Mouse (Mus musculus) lung, postnatal 0 days (tissue): ENCODE data around the gene Cog6. TPM values are rescaled to one million over a fixed set of nuclear protein-coding genes. Genes with fewer than 3 reads are reported as not detected.

Experiments
- ATAC-seq: fragments of 200-750 bp; cut with Nextera tagmentation; 2 replicates; pipeline ENCODE4 v1.8.0; 2017; ENCODE audit warnings: moderate library complexity
- DNase-seq: peaks from one replicate; pipeline ENCODE4 v3.0.0-alpha.2; 2016; ENCODE audit warnings: low spot score
- H3K27ac ChIP-seq: fragments of 300-500 bp; sonication (generic); 2 replicates; pipeline ENCODE4 v1.5.1; 2014; ENCODE audit warnings: antibody characterized with exemption, mild to moderate bottlenecking, low read length, mixed read lengths
- H3K27me3 ChIP-seq: fragments of 300-500 bp; sonication (generic); replicated peaks from 2 replicates; pipeline ENCODE4 v1.6.1; 2014; ENCODE audit warnings: low read length, mixed read lengths; ENCODE audit not compliant: insufficient read depth
- H3K36me3 ChIP-seq: fragments of 300-500 bp; sonication (generic); 2 replicates; pipeline ENCODE4 v1.6.1; 2014; ENCODE audit warnings: low read length, mixed read lengths; ENCODE audit not compliant: insufficient read depth
- H3K4me1 ChIP-seq: fragments of 300-500 bp; sonication (generic); 2 replicates; pipeline ENCODE4 v1.6.1; 2014; ENCODE audit warnings: antibody characterized with exemption, low read depth, low read length, mixed read lengths; ENCODE audit not compliant: insufficient read depth
- H3K4me2 ChIP-seq: fragments of 300-500 bp; sonication (generic); replicated peaks from 2 replicates; pipeline ENCODE4 v1.6.1; 2014; ENCODE audit warnings: low read depth, mild to moderate bottlenecking, low read length, moderate library complexity, mixed read lengths
- H3K4me3 ChIP-seq: fragments of 300-500 bp; sonication (generic); 2 replicates; pipeline ENCODE4 v1.5.1; 2014; ENCODE audit warnings: low read depth, low read length
- H3K9ac ChIP-seq: fragments of 300-500 bp; sonication (generic); replicated peaks from 2 replicates; pipeline ENCODE4 v1.6.1; 2014; ENCODE audit warnings: low read depth, mild to moderate bottlenecking
- H3K9me3 ChIP-seq: fragments of 300-500 bp; sonication (generic); 2 replicates; pipeline ENCODE4 v1.6.1; 2016; ENCODE audit warnings: low read length, mixed read lengths
- CTCF ChIP-seq: IDR thresholded peaks from 2 replicates; pipeline ENCODE4 v1.5.1; 2016; ENCODE audit warnings: antibody characterized with exemption, mild to moderate bottlenecking
- EP300 ChIP-seq: IDR thresholded peaks from 2 replicates; pipeline ENCODE4 v1.6.1; 2016; ENCODE audit warnings: antibody characterized with exemption, mild to moderate bottlenecking, control low read depth
- WGBS: fragments of 180-500 bp; shearing (Covaris S2); extraction: QIAGEN DNeasy Blood & Tissue Kit; methylation state at CpG from one replicate; pipeline ENCODE4 v1.1.7; 2014; 5-methylcytosine and 5-hydroxymethylcytosine counted together
- polyA plus RNA-seq: library from polyadenylated mRNA; unstranded; fragments of >200 nt; fragmentation: Nextera tagmentation; extraction: Ambion mirVana; gene quantifications from 2 replicates; pipeline ENCODE4 v1.2.1, GENCODE M21; 2015

Cog6 gene
- polyA plus RNA-seq, 1 experiment from 2014 or later = 33.2 TPM

- Histone ChIP-seq H3K4me1 (peaks cover 3% of the 10 kb centered on the region; the same call in 1 of the 2 replicates), H3K36me3 (no peaks in the 10 kb centered on the region), H3K9ac (no peak overlapping the region), H3K27ac (no peak overlapping the region), H3K4me3 (peak overlapping the region; percentile 73), H3K27me3 (no peaks in the 10 kb centered on the region), H3K4me2 (peak overlapping the region; percentile 83), H3K9me3 (no peaks in the 10 kb centered on the region)
- TF ChIP-seq CTCF (no peak), EP300 (no peak)
- 86% methylated on average over 13 of the region's 13 CpGs for WGBS
- ATAC-seq (no peak), DNase-seq (no peak)
These were observed 26.3 kb upstream of the Cog6 start for GRCm38 (mm10) chr3:53043206-53043780.

- TF ChIP-seq EP300 (no peak), CTCF (no peak)
These were observed 25.2 kb upstream of the Cog6 start for GRCm38 (mm10) chr3:53042240-53042567.

GRCm38 (mm10) chr3:53041411-53042239 lies 24.6 kb upstream of the Cog6 start, which contains the start of gene Lhfp:
Lhfp (plus strand) TSS chr3:53041528.
- TF ChIP-seq EP300 (no peak), CTCF (peak; percentile 51)
- H3K4me2 ChIP-seq = peak within 1 kb of the TSS; percentile 83
- H3K4me1 ChIP-seq = peaks cover 3% of the 10 kb centered on the region; the same call in 1 of the 2 replicates
- no peaks in the 10 kb centered on the region for H3K9me3 ChIP-seq
- 2% methylated on average over 46 of the region's 58 CpGs for WGBS
- H3K27me3 ChIP-seq = no peaks in the 10 kb centered on the region
- H3K4me3 ChIP-seq = peak within 1 kb of the TSS; percentile 73
- H3K9ac ChIP-seq = peak within 1 kb of the TSS; percentile 51
- ATAC-seq (peak; percentile 90), DNase-seq (peak; percentile 84)
- H3K36me3 ChIP-seq = no peaks in the 10 kb centered on the region
- peak within 1 kb of the TSS; percentile 68 for H3K27ac ChIP-seq

More at GRCm38 (mm10) chr3:53042240-53042567, 25.2 kb upstream of the Cog6 start:
- ATAC-seq (no peak), DNase-seq (no peak)
- Histone ChIP-seq H3K4me2 (peak overlapping the region; percentile 83), H3K9me3 (no peaks in the 10 kb centered on the region), H3K9ac (peak overlapping the region; percentile 51; the same call in 1 of the 2 replicates), H3K27me3 (no peaks in the 10 kb centered on the region), H3K4me3 (peak overlapping the region; percentile 73), H3K27ac (0 out of 2 replicates have a peak overlapping the region, but pooled peaks have one; percentile 68), H3K4me1 (peaks cover 3% of the 10 kb centered on the region; the same call in 1 of the 2 replicates), H3K36me3 (no peaks in the 10 kb centered on the region)
- WGBS = 20% methylated on average over 9 of the region's 9 CpGs

- peaks cover 2% of the 10 kb centered on the region; the same call in 1 of the 2 replicates for H3K4me1 ChIP-seq
- H3K27me3 ChIP-seq = no peaks in the 10 kb centered on the region
- no peaks in the 10 kb centered on the region for H3K9me3 ChIP-seq
- TF ChIP-seq EP300 (no peak), CTCF (no peak)
- H3K9ac ChIP-seq = peak overlapping the region; percentile 51; the same call in 1 of the 2 replicates
- peak overlapping the region; percentile 83 for H3K4me2 ChIP-seq
- 6% methylated on average over 15 of the region's 17 CpGs for WGBS
- ATAC-seq (peak; percentile 23; the same call in 1 of the 2 replicates), DNase-seq (peak; percentile 30)
- H3K27ac ChIP-seq = peak overlapping the region; percentile 68
- H3K36me3 ChIP-seq = no peaks in the 10 kb centered on the region
- H3K4me3 ChIP-seq = peak overlapping the region; percentile 73
These were observed 23.8 kb upstream of the Cog6 start for GRCm38 (mm10) chr3:53040593-53041410.

GRCm38 (mm10) chr3:53039746-53040145 lies 22.7 kb upstream of the Cog6 start:
- ATAC-seq = no peak
- H3K4me3 ChIP-seq = no peak overlapping the region
- 74% methylated on average over 8 of the region's 8 CpGs for WGBS
- no peak overlapping the region for H3K4me2 ChIP-seq
- no peaks in the 10 kb centered on the region for H3K4me1 ChIP-seq
- no peak overlapping the region for H3K9ac ChIP-seq
- no peak for DNase-seq
- no peaks in the 10 kb centered on the region for H3K36me3 ChIP-seq
- H3K27ac ChIP-seq = no peak overlapping the region
- no peak for TF ChIP-seq CTCF
- no peaks in the 10 kb centered on the region for H3K27me3 ChIP-seq
- H3K9me3 ChIP-seq = no peaks in the 10 kb centered on the region

GRCm38 (mm10) chr3:53038913-53039312 lies 21.9 kb upstream of the Cog6 start:
- Histone ChIP-seq H3K9me3 (no peaks in the 10 kb centered on the region), H3K9ac (no peak overlapping the region), H3K4me2 (no peak overlapping the region), H3K27me3 (no peaks in the 10 kb centered on the region), H3K27ac (no peak overlapping the region), H3K4me3 (no peak overlapping the region), H3K36me3 (no peaks in the 10 kb centered on the region), H3K4me1 (no peaks in the 10 kb centered on the region)
- DNase-seq (no peak), ATAC-seq (no peak)
- TF ChIP-seq CTCF (no peak), EP300 (no peak)
- WGBS = 58% methylated on average over 5 of the region's 5 CpGs
